Mouse (Mus musculus) fat pad, adult 2 months (tissue): ENCODE measurements around the gene Fam117a.
"Not testable (repeated sequence)": the region's sequence is repeated elsewhere in the genome, so short reads cannot be mapped to it uniquely, and the experiment has no call there.

Source experiments
- DNase-seq: peaks from one replicate; pipeline ENCODE4 v3.0.0-alpha.2; 2011; ENCODE audit warnings: low read depth, low spot score; ENCODE audit errors: extremely low read depth

The Fam117a gene

DNA sequence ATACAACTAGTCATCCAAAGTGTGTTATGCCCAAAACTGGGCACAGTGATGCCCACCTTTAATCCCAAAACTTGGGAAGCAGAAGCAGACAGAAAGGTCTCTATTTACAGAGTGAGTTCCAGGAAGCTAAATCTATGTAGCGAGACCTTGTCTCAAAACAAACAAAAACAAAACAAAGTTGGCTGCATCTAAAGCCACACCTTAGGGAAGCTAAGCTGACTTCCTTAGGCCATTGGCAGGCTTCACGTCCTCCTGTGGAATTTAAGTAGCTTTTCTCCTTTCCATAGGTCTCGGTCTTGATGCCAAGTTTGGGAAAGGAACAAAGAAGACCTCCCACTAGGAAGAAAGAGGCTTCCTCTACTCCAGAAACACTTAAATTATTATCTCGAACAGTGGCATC is 54.4 kb downstream of the Fam117a start:
- DNase-seq, result no peak

DNA sequence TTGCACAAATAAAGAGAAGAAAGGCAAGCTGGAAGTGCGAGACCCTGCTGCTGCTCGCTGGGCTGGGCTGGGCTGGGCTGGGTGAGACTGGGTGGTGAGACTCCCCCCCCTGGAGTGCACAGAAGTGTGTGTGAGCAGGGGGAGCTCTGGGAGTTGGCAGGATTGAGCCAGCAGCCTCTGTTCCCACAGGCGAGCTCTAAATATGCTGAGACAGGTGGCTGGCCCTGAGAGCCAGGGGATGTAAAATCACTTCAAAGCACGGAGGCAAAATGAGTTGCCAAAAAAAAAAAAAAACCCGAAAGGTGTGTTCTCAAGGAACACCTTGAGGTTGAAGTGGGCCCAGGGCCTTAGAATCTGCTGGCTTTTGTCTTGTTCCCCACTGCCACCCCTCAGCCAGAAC is 54.9 kb downstream of the Fam117a start:
- DNase-seq, result no peak

DNA sequence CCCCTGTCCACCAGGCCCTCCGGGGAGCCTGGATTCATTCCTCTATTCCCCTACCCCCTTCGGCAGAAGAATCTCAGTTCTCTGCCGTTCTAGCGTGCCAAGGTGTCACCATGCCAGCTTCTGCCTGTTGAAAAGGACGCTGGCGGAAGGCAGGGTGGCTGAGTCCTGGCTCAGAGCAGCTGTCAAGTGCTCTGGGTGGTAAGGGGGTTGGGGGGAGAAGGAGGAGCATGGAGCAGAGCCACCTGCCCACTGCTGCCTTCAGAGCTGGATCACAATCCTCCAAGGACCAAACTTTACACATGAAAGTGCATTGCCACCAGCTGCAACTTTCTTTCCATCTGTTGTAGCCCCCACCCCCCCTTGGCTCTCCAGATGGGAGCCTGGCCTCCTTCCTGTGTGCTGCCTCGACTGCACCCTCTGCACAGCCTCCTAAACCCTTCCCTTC is 55.4 kb downstream of the Fam117a start:
- no peak for DNase-seq

DNA sequence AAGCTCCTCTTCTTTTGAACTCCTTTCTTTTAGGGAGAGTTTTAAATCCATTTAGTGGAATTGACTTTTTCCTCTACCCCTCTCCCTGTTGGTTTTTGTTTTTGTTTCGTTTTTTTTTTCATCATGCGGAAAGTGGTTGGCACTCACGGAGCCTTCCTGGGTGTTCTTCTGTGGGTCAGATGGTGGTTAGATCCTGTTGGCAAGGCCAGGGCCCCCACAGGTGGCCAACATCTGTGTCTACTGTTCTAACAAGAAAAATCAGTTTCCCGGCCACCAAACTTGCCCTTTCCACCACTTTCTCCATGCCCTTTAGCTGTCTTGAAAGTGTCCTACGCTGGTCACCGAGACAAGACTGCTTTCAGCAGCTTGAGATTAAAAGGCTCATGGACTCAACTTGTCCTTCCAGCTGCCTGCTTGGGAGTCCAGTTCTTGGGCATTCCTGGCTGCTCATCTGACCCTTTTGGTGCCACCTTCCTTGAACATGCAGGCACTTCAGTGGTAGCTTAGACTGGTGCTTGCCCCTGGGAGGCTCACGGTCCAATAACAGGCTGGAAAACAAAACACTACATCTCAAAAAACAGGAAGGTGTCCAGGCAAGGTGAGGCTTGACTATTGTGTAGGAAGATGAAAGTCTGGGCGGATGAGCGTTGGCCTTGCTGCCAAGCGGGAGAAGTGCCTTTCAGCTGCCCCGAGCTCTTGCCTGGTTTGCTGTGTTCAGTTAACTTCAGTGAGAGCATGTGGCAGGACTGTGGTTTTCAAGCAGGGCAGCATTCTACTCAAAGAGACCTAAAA is 56.1 kb downstream of the Fam117a start:
- no peak for DNase-seq

DNA sequence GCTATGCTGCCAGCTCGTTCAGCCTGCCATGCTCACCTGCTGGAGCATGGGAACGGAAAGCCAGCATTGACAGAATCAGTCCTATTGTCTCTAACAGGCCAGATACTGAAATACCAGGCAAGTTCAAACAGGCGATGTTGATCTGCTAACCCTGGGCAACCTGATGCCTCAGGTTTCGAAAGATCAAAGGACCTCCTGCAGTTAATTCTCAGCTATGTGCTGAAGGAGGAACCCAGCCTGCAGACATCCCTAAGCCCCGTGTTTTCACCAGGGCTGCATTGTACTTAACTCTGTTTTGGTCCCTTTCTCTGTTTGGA is 56.6 kb downstream of the Fam117a start:
- peak; percentile 95 for DNase-seq

DNA sequence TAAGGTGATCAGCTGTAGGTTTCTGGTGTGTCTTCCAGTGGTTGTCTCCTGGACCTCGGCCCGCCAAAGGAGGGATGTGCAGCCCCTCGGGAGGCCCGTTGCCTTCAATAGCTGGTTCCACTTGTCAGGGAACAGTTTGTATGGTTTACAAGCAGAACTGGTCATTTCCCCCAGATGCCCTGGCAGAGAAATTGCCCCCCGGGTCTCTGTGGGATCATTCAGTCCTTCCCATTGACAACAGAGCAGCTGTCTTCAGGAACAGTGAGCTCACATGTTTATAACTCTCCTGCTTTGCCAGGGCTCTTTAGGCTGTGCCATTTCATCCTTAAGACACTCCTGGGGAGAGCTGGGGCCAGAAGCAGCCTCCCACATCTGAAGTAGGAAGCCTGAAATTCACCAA is 57.3 kb downstream of the Fam117a start:
- no peak for DNase-seq

DNA sequence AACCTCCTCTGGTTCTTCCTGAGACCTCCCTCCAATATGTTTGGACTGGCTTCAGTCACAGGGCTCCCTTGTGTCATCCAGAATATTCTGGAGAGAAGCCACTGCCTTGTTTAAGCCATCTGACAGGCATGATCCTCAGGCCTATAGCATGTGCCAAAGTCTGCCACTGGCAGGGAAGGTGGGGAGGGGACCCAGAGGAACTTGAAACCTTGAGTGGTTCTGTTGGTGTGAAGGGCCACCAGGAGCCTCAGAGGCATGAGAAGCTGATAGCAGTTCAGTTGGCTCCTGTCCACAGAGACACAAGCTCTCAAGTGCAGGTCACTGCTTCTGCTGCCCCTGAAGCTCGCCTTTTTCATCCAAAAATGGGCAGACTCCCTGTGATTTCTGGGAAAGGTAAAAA is 59.7 kb downstream of the Fam117a start:
- DNase-seq, result no peak

DNA sequence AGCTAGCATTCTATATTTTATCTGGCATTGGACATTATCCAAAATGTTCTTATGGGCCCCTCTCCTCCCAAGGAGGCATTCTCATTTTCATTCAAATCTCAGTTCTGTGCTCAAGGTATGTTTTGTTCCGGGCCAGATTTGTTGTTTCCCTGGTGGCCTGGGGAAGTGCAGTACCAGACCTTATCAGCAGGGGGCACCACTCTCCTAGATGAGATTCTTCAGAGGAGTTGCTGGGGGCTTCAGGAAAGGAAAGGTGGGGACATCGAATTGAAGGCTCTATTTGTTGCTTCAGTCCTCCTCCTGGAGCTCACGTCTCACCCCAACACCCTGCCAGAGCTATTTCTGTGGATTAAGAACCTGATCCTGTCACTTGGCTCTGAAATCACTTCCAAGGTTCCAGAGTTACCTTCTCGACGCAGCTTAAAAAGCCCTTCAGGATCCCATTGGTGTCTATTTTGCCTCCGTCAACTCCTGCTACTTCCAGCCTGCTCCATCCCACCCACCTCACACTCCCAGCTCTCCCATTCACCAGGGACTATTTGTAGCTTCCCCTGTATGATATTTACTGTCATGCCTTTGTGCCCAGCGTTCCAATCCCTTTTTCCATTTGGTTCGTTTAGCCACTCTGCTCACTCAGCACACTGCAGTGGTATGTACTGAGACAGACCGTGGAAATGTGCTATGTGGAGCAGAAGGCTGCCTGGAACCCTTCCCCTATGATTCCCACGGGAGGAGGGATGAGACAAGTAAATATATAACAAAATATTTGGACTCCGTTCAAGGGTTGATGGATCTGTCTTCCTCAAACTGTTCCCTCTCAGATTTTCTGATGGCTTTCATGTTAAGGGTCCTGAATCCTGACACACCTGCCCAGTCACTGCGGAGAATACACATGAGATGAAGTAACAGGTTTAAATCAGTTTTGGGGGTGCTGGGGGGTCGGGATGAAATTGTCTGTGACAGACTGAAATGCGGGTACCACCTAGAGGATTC is 61.3 kb downstream of the Fam117a start:
- DNase-seq, result no peak

DNA sequence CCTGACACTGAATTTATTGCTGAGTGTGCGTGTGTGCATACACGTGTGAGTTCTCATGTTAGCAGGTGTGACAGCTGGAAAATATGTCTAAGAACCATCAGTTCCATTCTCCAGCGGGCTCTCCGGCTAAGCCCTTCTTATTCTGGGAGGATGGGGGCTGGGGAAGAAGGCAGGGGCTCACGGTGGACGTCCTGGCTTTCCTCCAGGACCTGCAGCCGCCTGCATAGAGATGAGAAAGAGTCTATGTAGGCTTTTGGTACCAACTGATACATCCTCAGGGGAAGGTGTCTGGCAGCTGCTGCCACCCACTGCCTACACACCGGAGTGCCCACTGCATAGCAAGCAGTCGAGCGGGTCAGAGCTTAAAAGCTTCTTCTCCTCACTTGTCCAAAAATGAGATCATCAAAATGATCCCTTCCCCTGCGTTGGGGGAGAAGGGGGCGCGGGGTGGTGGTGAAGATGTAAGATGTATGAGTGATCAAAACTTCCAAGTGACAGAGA is 62.8 kb downstream of the Fam117a start:
- DNase-seq, result no peak

DNA sequence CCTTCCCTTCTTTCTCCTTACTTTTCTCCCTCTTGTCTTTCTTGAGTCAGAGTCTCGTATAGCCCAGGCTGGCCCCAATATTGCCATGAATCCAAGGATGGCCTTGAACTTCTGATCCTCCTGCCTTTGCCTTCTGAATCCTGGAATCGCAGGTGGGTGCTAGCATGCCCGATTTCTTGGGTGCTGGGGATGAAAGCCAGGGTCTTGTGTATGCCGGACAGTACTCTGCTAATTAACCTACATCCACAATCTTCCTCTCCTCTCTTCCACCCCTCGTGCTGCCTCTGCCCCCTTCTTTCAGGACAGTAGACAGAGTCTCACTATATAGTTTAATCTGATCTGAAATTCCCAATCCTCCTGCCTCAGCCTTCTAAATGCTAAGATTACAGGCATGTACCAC is 64.8 kb downstream of the Fam117a start:
- no peak for DNase-seq

DNA sequence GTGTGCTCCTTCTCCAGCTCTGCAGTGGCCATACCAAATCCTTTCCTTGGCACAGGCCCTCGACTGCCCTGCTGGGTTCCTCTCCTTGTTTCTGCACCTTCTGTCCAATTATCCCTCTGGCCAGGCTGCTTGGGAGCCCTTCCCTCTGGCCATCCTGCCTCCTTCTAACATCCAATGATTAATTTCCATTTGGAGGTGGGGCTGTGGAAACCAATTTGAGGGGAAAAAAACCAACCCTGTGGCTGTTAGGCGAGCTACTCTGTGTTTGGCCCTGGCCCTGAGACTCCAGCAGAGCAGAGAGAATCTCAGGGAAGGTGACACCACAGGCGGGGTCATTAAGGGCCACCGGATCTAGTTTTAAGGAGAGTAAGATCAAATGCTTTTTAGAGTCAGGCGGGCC is 65.4 kb downstream of the Fam117a start:
- no peak for DNase-seq

DNA sequence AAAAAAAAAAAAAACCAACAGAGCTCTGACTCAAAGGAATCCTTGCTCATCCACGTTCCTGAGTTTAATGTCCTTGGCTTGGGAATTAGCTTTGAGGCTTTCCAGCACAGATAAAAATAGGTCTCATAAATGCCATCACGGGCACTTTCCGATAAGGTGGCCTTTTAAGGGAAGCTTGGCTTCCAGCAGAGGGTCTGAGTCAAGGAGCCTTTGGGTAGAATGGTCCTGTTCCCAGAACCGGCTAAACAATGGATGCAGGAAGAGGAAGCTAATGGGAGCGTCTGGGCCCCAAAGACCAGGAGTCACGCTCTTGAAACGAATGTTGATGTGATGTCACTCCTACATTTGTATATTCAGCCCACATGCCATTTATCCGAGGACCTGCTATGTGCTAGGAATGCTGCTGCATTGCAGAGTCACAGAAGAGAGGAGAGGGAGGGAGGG is 65.9 kb downstream of the Fam117a start:
- DNase-seq, result no peak

DNA sequence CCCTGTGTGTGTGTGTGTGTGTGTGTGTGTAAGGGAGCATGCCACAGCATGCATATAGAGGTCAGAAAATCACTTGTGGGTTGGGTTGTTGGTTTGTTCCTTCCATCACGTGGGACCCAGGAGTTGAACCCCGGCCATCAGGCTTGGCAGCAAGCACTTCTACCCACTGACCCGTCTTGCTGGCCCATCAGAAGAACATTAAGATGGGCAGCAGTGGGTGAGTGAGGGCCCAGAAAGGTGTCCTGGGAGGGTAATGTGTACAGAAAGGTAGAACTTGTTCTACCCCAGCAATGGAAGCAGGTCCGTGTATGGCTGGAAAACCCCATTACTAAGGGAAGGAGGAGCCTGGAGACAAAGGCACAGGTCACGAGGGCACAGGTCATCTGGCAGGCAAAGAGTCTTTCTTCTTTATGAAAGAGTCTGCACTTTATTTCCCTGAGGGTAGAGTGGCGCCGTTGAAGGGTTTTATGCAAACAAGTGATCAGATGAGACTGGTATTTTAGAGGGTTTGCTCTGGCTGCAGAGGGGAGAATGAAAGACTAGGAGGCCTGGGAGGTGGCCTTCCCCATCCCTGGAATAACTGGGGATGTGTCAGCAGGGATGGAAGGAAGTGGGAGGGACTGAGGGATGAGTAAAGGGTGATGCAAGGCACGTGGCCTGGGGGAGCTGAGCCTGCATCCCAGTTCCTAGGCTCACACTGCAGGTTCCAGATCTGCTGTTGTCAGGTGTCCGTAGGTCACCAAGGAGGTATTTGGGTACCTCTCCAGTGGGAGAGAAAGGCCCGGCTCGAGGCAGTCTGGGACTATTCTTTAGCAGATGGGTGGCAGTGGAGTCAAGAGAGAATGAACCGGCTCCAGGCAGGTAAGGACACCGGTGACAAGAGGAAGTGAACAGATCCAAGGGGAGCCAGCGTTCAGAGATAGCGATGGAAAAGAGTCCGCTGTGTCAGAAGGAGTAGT is 66.8 kb downstream of the Fam117a start:
- no peak for DNase-seq

DNA sequence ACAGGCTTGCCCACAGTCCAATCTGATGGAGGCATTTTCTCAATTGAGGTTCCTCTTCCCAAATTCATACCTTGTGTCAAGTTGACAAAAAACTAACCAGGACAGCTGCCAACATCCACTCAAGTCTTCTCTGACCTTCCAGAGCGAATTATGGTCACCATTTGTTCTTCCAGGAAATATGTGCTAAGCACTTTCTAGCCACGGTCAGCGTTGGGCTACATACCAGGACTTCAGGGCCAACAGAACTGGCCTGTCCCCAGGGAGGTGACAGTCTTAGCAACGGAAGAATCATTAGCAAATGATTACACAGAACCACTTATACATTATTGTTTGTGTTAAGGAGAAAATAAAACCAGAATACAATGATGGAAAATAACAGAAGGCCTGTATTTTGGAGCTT is 69.0 kb downstream of the Fam117a start:
- DNase-seq, result no peak

DNA sequence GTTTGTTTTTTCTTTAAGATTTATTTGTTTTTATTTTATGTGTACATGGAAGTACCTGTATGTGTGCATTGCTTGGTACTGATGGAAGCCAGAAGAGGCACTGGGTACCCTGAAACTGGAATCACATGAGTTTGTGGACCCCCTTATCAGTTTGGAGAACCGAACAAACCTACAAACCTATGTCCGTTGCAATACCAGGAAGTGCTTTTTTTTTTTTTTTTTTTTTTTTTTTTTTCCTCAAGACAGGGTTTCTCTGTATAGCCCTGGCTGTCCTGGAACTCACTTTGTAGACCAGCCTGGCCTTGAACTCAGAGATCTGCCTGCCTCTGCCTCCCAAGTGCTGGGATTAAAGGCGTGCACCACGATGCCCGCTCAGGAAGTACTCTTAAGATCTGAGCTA is 69.6 kb downstream of the Fam117a start:
- not testable (repeated sequence) for DNase-seq

DNA sequence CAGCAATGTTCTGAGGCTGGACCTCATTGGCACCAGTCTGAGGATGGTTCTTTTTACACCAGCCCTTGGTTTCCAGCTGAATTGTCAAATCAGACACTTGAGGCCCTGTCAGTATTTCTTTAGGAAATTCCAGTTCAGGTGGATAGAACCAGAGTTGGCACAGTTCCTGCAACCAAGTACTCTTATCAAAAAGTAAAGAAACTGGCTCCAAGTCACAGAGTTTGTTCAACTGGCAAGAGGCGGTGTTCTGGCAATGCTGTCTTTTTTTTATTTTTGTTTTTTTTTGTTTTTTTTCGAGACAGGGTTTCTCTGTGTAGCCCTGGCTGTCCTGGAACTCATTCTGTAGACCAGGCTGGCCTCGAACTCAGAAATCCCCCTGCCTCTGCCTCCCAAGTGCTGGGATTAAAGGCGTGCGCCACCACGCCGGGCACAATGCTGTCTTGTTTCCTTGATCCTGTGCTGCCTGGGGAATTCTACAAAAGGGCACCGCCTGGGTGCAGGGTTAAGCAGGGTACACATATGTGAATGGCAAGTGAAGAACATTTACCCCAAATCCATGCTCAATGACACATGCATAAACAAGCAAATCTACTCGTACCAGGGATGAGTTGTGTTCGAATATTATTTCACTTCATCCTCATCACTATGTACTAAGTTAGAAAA is 72.8 kb downstream of the Fam117a start:
- DNase-seq, result no peak

DNA sequence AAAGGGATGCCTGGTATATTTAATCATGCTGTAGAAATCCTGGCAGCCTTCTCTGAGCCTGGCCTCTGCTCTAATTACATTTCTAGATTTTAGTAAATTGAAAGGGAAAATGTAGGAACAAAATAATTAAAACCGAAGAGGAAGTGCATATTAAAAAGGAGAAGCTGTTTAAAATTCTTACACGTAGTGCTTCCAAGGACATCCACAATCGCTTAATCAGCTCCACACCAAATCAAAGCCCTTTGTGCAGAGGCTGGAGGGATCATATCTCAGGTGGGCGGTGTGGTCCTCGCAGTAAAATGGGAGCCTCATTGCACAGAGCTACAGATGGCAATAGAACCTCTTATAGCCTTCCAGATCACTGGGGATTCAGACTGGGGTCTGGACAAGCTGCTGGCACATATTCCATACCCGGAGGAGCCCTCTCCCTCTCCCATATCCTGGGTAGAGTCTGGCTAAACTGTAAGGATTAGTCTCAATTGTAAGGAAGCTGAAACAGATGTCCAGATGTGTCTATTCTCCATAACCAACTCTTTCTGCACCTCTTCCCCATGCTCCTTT is 74.7 kb downstream of the Fam117a start:
- DNase-seq, result no peak

DNA sequence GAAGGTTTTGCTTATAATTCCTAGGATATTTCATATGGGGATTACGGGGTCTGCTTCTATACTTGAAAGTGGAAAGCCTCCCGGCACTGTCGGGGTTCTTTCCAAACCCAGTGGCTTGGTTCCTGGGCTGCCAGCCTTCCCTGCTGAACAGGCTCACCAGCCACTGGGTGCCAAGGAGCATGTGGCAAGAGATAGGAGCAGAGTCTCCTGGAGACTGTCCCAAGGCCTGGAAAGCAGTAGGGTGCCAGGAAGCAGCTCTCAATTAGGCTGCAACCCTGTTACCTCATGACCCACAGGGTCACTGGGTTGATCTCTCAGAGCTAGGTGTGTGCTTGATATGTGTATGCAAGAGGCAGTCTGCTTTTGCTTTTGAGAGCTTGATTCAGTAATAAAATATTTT is 75.8 kb downstream of the Fam117a start:
- peak; percentile 94 for DNase-seq

DNA sequence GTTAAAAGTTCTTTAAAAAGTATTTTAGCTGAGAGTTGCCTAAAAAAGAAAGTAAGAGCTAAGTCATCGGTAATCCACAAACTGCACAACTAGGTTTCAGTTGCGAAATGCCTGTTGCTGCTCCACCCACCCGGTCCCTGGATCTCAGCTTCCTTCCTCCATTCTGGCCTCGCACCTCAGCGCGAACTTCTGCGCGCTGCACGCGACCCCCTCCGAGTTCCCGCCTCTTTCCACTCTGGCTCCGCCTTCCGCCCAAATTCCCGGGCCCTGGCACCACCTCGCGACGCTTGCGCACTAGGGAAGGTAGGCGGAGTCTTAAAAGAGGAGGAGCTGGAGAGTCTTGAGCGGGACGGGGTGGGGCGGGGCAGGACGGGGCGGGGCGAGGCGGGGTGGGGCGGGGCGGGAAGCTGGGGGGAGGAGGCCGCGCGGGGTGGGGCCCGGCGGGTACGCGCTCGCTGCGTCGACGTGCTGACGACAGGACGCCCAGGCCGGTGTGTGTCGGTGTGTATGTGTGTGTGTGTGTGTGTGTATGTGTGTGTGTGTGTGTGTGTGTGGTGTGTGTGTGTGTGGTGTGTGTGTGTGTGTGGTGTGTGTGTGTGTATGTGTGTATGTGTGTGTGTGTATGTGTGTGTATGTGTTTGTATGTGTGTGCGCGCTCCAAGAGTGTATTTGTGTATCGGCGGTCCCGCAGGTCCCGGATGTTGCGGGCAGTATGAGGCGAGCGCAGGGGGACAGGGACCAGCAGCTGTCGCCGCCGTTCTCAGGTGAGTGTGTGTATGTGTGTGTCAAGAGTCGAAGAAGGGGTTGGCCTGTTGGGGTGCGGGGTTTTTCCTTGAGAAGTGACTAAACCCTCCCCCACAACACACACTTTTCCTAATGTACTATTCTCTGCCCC is 77.1 kb downstream of the Fam117a start, which contains the start of gene Spop:
TSS of gene Spop (plus strand) at position 440 of the 895 bp plus-strand sequence.
- DNase-seq, result no peak
